ENCODE assay signal across 8 mouse cellular contexts in the genomic region with DNA sequence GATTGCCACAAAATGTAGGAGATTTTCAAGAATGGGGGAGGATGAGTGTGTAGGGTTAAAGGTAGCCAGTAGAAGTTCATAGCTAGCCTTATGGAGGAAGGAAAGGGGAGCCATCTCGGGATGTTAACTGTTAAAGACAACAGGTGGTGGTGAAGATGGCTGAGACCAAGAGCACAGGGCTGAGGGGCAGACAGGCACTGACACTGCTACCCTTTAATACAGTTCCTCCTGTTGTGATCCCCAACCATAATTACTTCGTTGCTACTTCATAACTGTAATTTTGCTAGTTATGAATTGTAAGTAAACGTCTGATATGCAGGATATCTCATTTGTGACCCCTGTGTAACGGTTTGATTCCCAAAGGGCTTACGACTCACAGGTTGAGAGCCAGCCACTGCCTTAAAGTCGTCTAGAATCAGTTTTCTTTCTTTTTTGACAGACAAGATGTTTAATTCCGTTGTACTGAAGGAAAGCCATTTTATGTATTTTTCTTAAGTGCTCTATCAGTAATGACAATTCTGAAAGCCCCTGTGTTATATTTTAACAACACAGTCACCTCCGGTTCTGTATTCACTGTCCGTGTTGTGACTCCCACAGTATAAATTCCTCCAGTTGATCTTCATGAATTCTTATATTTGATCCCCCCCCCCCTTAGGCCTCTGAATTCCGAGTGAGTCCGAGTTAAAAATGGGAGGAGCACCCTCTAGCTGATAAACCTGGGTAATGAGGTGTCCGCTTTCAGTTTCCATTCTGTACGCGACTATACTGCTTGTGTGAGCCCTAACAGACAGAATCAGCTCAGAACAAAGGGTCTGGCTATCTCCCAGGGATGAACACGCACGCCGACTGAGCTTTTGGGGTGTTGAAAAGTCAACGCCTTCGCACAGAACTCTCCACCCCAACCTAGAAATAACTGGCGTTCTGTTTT. TPM values are rescaled to one million over a fixed set of nuclear protein-coding genes. Genes with fewer than 3 reads are reported as not detected.
DNase-seq lines count a peak whose midpoint lies in the region; ATAC-seq lines count a peak whose summit lies in the region.

No protein-coding gene starts in this region.

- peaks cover 22% of the 10 kb centered on the region for H3K4me1 ChIP-seq in heart, embryonic 10.5 days
- H3K4me1 ChIP-seq in embryonic facial prominence, embryonic 14.5 days (ENCODE audit: control insufficient read depth, insufficient read depth, low read length): peaks cover 16% of the 10 kb centered on the region
- peaks cover 8% of the 10 kb centered on the region for H3K4me1 ChIP-seq in limb, embryonic 11.5 days (ENCODE audit: control insufficient read depth, insufficient read depth, low read length)

- H3K27me3 ChIP-seq in heart, embryonic 10.5 days (ENCODE audit: insufficient read depth, poor library complexity, severe bottlenecking): no peaks in the 10 kb centered on the region
- no peaks in the 10 kb centered on the region for H3K27me3 ChIP-seq in embryonic facial prominence, embryonic 14.5 days (replicated peaks; ENCODE audit: control insufficient read depth, insufficient read depth, low read length)
- H3K27me3 ChIP-seq in limb, embryonic 11.5 days (ENCODE audit: control insufficient read depth, insufficient read depth, low read length): no peaks in the 10 kb centered on the region

- 19% methylated on average over 20 of the region's 20 CpGs for WGBS in heart, embryonic 10.5 days
- WGBS in embryonic facial prominence, embryonic 14.5 days: 15% methylated on average over 20 of the region's 20 CpGs
- WGBS in limb, embryonic 11.5 days: 23% methylated on average over 20 of the region's 20 CpGs

- peak overlapping the region; percentile 86 for H3K4me3 ChIP-seq in heart, embryonic 10.5 days
- H3K4me3 ChIP-seq in embryonic facial prominence, embryonic 14.5 days (ENCODE audit: low read depth, low read length): peak overlapping the region; percentile 89
- peak overlapping the region; percentile 93 for H3K4me3 ChIP-seq in limb, embryonic 11.5 days (ENCODE audit: low read depth, low read length)

- no peak for DNase-seq in heart, embryonic 10.5 days (ENCODE audit: low spot score)
- DNase-seq in heart, adult 11 months: no peak
- peak; percentile 78 for DNase-seq in CD4-positive helper T cell, adult 2 months (ENCODE audit: low read depth, low spot score)
- peak; percentile 74 for DNase-seq in embryonic facial prominence, embryonic 14.5 days (ENCODE audit: low spot score)
- no peak for DNase-seq in limb, embryonic 11.5 days (ENCODE audit: low spot score)
- peak; percentile 58 to 60 for DNase-seq in natural killer cell, adult 2 months (ENCODE audit: low spot score in 2 of 2)
- DNase-seq in gastrocnemius, postnatal 10 days: no peak
- no peak for DNase-seq in gastrocnemius, postnatal 36 days

- H3K36me3 ChIP-seq in heart, embryonic 10.5 days: peaks cover 26% of the 10 kb centered on the region
- H3K36me3 ChIP-seq in embryonic facial prominence, embryonic 14.5 days (ENCODE audit: control insufficient read depth, insufficient read depth, low read length): peaks cover 27% of the 10 kb centered on the region
- peaks cover 17% of the 10 kb centered on the region for H3K36me3 ChIP-seq in limb, embryonic 11.5 days (ENCODE audit: control insufficient read depth, insufficient read depth, low read length)

- peak overlapping the region; percentile 94 for H3K27ac ChIP-seq in heart, embryonic 10.5 days
- peak overlapping the region; percentile 96 for H3K27ac ChIP-seq in embryonic facial prominence, embryonic 14.5 days (replicated peaks; ENCODE audit: low read depth, low read length)
- peak overlapping the region; percentile 97 for H3K27ac ChIP-seq in limb, embryonic 11.5 days (replicated peaks; ENCODE audit: low read depth, low read length)

- peak overlapping the region; percentile 93 for H3K4me2 ChIP-seq in embryonic facial prominence, embryonic 14.5 days (ENCODE audit: low read depth, low read length)
- peak overlapping the region; percentile 96 for H3K4me2 ChIP-seq in limb, embryonic 11.5 days (ENCODE audit: low read depth, severe bottlenecking)

- no peaks in the 10 kb centered on the region for H3K9me3 ChIP-seq in heart, embryonic 10.5 days
- no peaks in the 10 kb centered on the region for H3K9me3 ChIP-seq in embryonic facial prominence, embryonic 14.5 days (ENCODE audit: control insufficient read depth, low read length)
- no peaks in the 10 kb centered on the region for H3K9me3 ChIP-seq in limb, embryonic 11.5 days (ENCODE audit: control insufficient read depth, low read length)

- intact Hi-C loops in gastrocnemius, postnatal 36 days (cut with DNase I): no loop called here

- ATAC-seq in embryonic facial prominence, embryonic 14.5 days (ENCODE audit: low read depth): peak; percentile 34
- ATAC-seq in limb, embryonic 11.5 days (ENCODE audit: insufficient number of reproducible peaks, low FRiP score, low TSS enrichment, low read depth): no peak; the same call in 1 of the 2 replicates

- peak overlapping the region; percentile 76 for H3K9ac ChIP-seq in embryonic facial prominence, embryonic 14.5 days (ENCODE audit: low read depth, low read length)
- peak overlapping the region; percentile 92 for H3K9ac ChIP-seq in limb, embryonic 11.5 days (ENCODE audit: low read length)

RNA-seq across cellular contexts. Expression of a gene that starts 0.7 kb away (rescaled TPM):
- polyA plus RNA-seq in heart, embryonic 10.5 days (2016; fragmentation: Nextera tagmentation; extraction: Ambion mirVana): 25.4 and 31.0 TPM in 2 replicates
- polyA plus RNA-seq in embryonic facial prominence, embryonic 14.5 days (2014; fragmentation: Nextera tagmentation; extraction: Ambion mirVana): 32.1 and 34.9 TPM in 2 replicates
- polyA plus RNA-seq in limb, embryonic 11.5 days (2014; fragmentation: Nextera tagmentation; extraction: Ambion mirVana): 30.3 and 32.2 TPM in 2 replicates
- total RNA-seq in gastrocnemius, postnatal 10 days (2021): 10 to 100 TPM; 18.4 to 22.1 TPM
- total RNA-seq in gastrocnemius, postnatal 36 days (2021): 10 to 100 TPM; 14.4 to 15.8 TPM

RNA-seq across cellular contexts. Expression of a gene that starts 12.0 kb away (rescaled TPM):
- polyA plus RNA-seq in heart, embryonic 10.5 days (2016; fragmentation: Nextera tagmentation; extraction: Ambion mirVana): 71.4 and 85.0 TPM in 2 replicates
- 67.5 and 69.8 TPM in 2 replicates for polyA plus RNA-seq in embryonic facial prominence, embryonic 14.5 days (2014; fragmentation: Nextera tagmentation; extraction: Ambion mirVana)
- 95.3 and 98.6 TPM in 2 replicates for polyA plus RNA-seq in limb, embryonic 11.5 days (2014; fragmentation: Nextera tagmentation; extraction: Ambion mirVana)
- total RNA-seq in gastrocnemius, postnatal 10 days (2021): 10 to 100 TPM; 34.1 to 36.3 TPM
- 10 to 100 TPM; 25.8 TPM for total RNA-seq in gastrocnemius, postnatal 36 days (2021)

RNA-seq across cellular contexts. Expression of a gene that starts 12.0 kb away (rescaled TPM):
- polyA plus RNA-seq in heart, embryonic 10.5 days (2016; fragmentation: Nextera tagmentation; extraction: Ambion mirVana): 570 and 662 TPM in 2 replicates
- 870 and 937 TPM in 2 replicates for polyA plus RNA-seq in embryonic facial prominence, embryonic 14.5 days (2014; fragmentation: Nextera tagmentation; extraction: Ambion mirVana)
- 894 and 914 TPM in 2 replicates for polyA plus RNA-seq in limb, embryonic 11.5 days (2014; fragmentation: Nextera tagmentation; extraction: Ambion mirVana)
- 100 to 1,000 TPM; 669 to 708 TPM for total RNA-seq in gastrocnemius, postnatal 10 days (2021)
- 100 to 1,000 TPM; 333 to 400 TPM for total RNA-seq in gastrocnemius, postnatal 36 days (2021)

RNA-seq across cellular contexts. Expression of a gene that starts 15.4 kb away (rescaled TPM):
- 26.9 and 33.4 TPM in 2 replicates for polyA plus RNA-seq in heart, embryonic 10.5 days (2016; fragmentation: Nextera tagmentation; extraction: Ambion mirVana)
- polyA plus RNA-seq in embryonic facial prominence, embryonic 14.5 days (2014; fragmentation: Nextera tagmentation; extraction: Ambion mirVana): 33.1 and 33.6 TPM in 2 replicates
- 37.8 and 40.3 TPM in 2 replicates for polyA plus RNA-seq in limb, embryonic 11.5 days (2014; fragmentation: Nextera tagmentation; extraction: Ambion mirVana)
- 10 to 100 TPM; 10.6 to 11.0 TPM for total RNA-seq in gastrocnemius, postnatal 10 days (2021)
- total RNA-seq in gastrocnemius, postnatal 36 days (2021): 1 to 10 TPM; 7.6 to 9.0 TPM

RNA-seq across cellular contexts. Expression of a gene that starts 22.5 kb away (rescaled TPM):
- 13.7 and 18.8 TPM in 2 replicates for polyA plus RNA-seq in heart, embryonic 10.5 days (2016; fragmentation: Nextera tagmentation; extraction: Ambion mirVana)
- polyA plus RNA-seq in embryonic facial prominence, embryonic 14.5 days (2014; fragmentation: Nextera tagmentation; extraction: Ambion mirVana): 19.5 and 21.7 TPM in 2 replicates
- polyA plus RNA-seq in limb, embryonic 11.5 days (2014; fragmentation: Nextera tagmentation; extraction: Ambion mirVana): 21.6 and 25.2 TPM in 2 replicates
- total RNA-seq in gastrocnemius, postnatal 10 days (2021): 1 to 10 TPM; 4.7 to 5.8 TPM
- total RNA-seq in gastrocnemius, postnatal 36 days (2021): 1 to 10 TPM; 4.9 to 5.1 TPM

Comparison
In these comparisons a context has a peak if more than half of its experiments do, and no peak if none do; other contexts are left out.
1. DNase-seq: peak in CD4-positive helper T cell, adult 2 months (single experiment), embryonic facial prominence, embryonic 14.5 days (single experiment) and natural killer cell, adult 2 months (2 of 2); none in heart, embryonic 10.5 days (single experiment), heart, adult 11 months (single experiment), limb, embryonic 11.5 days (single experiment), gastrocnemius, postnatal 10 days (single experiment) and gastrocnemius, postnatal 36 days (0 of 2).
2. Peak in every context shown above with its lines, with median percentiles within 50 percentile points of each other: H3K27ac ChIP-seq and H3K4me3 ChIP-seq.